Mouse (Mus musculus) E14TG2a.4 (cell line): ENCODE measurements at regions not wholly inside any gene's neighbourhood (a gene's known extent, or its start where the extent isn't known, plus 50 kb on each side); places are given as distances from the start of the nearest gene placed in this dataset.

Source experiments
- H3K27me3 ChIP-seq: 2 replicates; pipeline ENCODE4 v1.6.1; 2014; ENCODE audit warnings: low read length, control low read depth; ENCODE audit not compliant: insufficient read depth
- H3K36me3 ChIP-seq: 2 replicates; pipeline ENCODE4 v1.6.1; 2014; ENCODE audit warnings: low read length, control low read depth; ENCODE audit not compliant: insufficient read depth
- H3K4me1 ChIP-seq: replicated peaks from 2 replicates; pipeline ENCODE4 v1.6.1; 2014; ENCODE audit warnings: low read depth, low read length, control low read depth
- H3K4me3 ChIP-seq: replicated peaks from 2 replicates; pipeline ENCODE4 v1.5.1; 2014; ENCODE audit warnings: mild to moderate bottlenecking, low read length
- H3K9me3 ChIP-seq: 2 replicates; pipeline ENCODE4 v1.6.1; 2014; ENCODE audit warnings: low read length, control low read depth
- CTCF ChIP-seq: conservative IDR thresholded peaks from 2 replicates; pipeline ENCODE4 v1.5.1; 2014; ENCODE audit warnings: low read length
- NANOG ChIP-seq: IDR thresholded peaks from 2 replicates; pipeline ENCODE4 v1.6.1; 2014; ENCODE audit warnings: borderline replicate concordance, low read length, mixed read lengths
- POU5F1 ChIP-seq: IDR thresholded peaks from 2 replicates; pipeline ENCODE4 v1.6.1; 2014; ENCODE audit warnings: low read length, borderline replicate concordance

DNA sequence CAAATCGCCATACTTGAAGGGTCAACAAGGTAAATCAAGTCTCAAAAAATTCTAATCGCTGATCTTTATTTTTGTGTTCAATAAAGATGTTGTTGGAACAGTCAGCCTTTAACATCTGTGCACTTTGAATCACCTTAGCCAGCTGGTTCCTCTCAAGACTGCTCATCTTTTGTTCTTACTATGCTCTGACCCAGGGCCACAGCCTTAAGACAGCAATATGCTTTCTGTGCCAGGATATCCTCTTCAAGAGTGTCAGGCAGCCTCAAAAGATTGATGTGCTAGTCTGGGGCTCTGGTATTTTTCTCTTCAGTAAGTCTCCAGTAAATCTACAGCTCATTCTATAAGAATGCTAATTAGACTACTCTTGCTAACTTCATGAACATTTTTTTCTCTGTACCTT, 199.9 kb downstream of the Dph6 start:
- H3K9me3 ChIP-seq = no peaks in the 10 kb centered on the region
- TF ChIP-seq POU5F1 (no peak), CTCF (no peak), NANOG (no peak)
- no peaks in the 10 kb centered on the region for H3K36me3 ChIP-seq
- H3K4me1 ChIP-seq = no peaks in the 10 kb centered on the region
- no peaks in the 10 kb centered on the region for H3K27me3 ChIP-seq
- H3K4me3 ChIP-seq = no peak overlapping the region

DNA sequence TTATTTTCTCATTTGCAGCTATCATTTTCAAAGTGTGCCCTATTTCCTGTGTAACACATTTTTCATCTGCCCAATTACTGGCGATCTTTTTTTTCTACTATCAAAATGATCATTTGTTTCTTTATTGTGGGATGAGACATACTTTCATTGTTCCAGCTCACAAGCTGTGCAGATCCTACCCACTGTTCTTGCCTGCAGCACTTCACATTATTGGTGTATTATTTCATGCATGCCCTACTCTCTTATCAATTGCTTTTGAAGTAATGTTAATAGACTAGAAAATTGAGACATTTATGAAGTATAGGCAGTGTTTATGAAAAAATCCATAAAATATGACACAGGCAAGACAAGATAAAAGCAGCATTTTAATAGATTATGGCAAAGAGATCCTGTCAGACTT, 204.6 kb downstream of the Dph6 start:
- Histone ChIP-seq H3K4me3 (no peak overlapping the region), H3K36me3 (no peaks in the 10 kb centered on the region), H3K9me3 (no peaks in the 10 kb centered on the region), H3K27me3 (no peaks in the 10 kb centered on the region), H3K4me1 (no peaks in the 10 kb centered on the region)
- no peak for TF ChIP-seq CTCF
- no peak for TF ChIP-seq NANOG
- no peak for TF ChIP-seq POU5F1

GRCm38 (mm10) chr2:114443801-114444200, 211.0 kb downstream of the Dph6 start:
- H3K36me3 ChIP-seq = no peaks in the 10 kb centered on the region
- H3K9me3 ChIP-seq = no peaks in the 10 kb centered on the region
- no peak overlapping the region for H3K4me3 ChIP-seq
- no peaks in the 10 kb centered on the region for H3K27me3 ChIP-seq
- H3K4me1 ChIP-seq = no peaks in the 10 kb centered on the region
- TF ChIP-seq POU5F1 (no peak), CTCF (no peak), NANOG (no peak)

DNA sequence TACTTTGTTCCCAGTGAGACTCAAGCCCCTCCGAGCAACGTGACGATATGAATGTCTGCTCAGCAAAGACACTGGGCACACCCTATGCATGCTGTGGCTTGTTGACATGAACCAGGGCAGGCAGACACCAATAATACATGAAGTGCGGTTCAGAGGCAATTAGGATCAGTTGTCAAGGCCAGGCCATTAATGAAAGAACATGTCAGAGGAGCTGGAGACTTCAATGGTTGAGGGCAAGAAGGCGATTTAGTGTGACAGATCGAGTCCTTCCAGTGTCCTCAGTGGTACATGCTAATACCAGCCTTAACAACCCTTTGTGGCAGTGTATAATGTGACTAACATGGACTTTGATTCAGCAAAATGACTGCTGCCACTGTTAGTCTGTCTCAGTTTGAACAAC, 213.8 kb downstream of the Dph6 start:
- no peaks in the 10 kb centered on the region for H3K9me3 ChIP-seq
- H3K4me1 ChIP-seq = no peaks in the 10 kb centered on the region
- H3K27me3 ChIP-seq = no peaks in the 10 kb centered on the region
- no peak overlapping the region for H3K4me3 ChIP-seq
- no peak for TF ChIP-seq CTCF
- TF ChIP-seq NANOG = no peak
- no peak for TF ChIP-seq POU5F1
- no peaks in the 10 kb centered on the region for H3K36me3 ChIP-seq

- TF ChIP-seq POU5F1 (no peak), CTCF (no peak), NANOG (no peak)
- no peak overlapping the region for H3K4me3 ChIP-seq
- H3K4me1 ChIP-seq = no peaks in the 10 kb centered on the region
- H3K36me3 ChIP-seq = no peaks in the 10 kb centered on the region
- H3K27me3 ChIP-seq = no peaks in the 10 kb centered on the region
- H3K9me3 ChIP-seq = no peaks in the 10 kb centered on the region
These were observed 215.1 kb downstream of the Dph6 start for GRCm38 (mm10) chr2:114439668-114440067.

GRCm38 (mm10) chr2:114438048-114438447, 216.7 kb downstream of the Dph6 start:
- H3K9me3 ChIP-seq = no peaks in the 10 kb centered on the region
- TF ChIP-seq NANOG (no peak), POU5F1 (no peak), CTCF (no peak)

GRCm38 (mm10) chr2:114427426-114428157, 226.3 kb upstream of the Zfp770 start:
- TF ChIP-seq POU5F1 (no peak), CTCF (no peak), NANOG (no peak)
- no peaks in the 10 kb centered on the region for H3K27me3 ChIP-seq
- H3K4me1 ChIP-seq = peaks cover 5% of the 10 kb centered on the region
- H3K4me3 ChIP-seq = no peak overlapping the region
- H3K36me3 ChIP-seq = no peaks in the 10 kb centered on the region
- H3K9me3 ChIP-seq = peaks cover 6% of the 10 kb centered on the region; the same call in 1 of the 2 replicates

More at GRCm38 (mm10) chr2:114438048-114438447, 216.7 kb downstream of the Dph6 start:
- Histone ChIP-seq H3K4me3 (no peak overlapping the region), H3K27me3 (no peaks in the 10 kb centered on the region), H3K36me3 (no peaks in the 10 kb centered on the region), H3K4me1 (no peaks in the 10 kb centered on the region)

- H3K4me3 ChIP-seq = no peak overlapping the region
- TF ChIP-seq CTCF (no peak), POU5F1 (no peak), NANOG (no peak)
- no peaks in the 10 kb centered on the region for H3K36me3 ChIP-seq
- H3K27me3 ChIP-seq = no peaks in the 10 kb centered on the region
- no peaks in the 10 kb centered on the region for H3K9me3 ChIP-seq
- peaks cover 14% of the 10 kb centered on the region for H3K4me1 ChIP-seq
These were observed 218.1 kb upstream of the Zfp770 start for GRCm38 (mm10) chr2:114419346-114419745.

GRCm38 (mm10) chr2:114413013-114413412, 211.7 kb upstream of the Zfp770 start:
- Histone ChIP-seq H3K27me3 (no peaks in the 10 kb centered on the region), H3K36me3 (no peaks in the 10 kb centered on the region), H3K4me1 (peaks cover 4% of the 10 kb centered on the region; the same call in 1 of the 2 replicates), H3K9me3 (no peaks in the 10 kb centered on the region), H3K4me3 (no peak overlapping the region)
- TF ChIP-seq CTCF (no peak), NANOG (no peak), POU5F1 (no peak)
